Mouse (Mus musculus): Measurements from ENCODE around the gene Acoxl.

GRCm38 (mm10) chr2:127937079-127937478 lies 98.4 kb downstream of the Acoxl start:
- TF ChIP-seq POLR2A (IDR thresholded peaks at IDR 0.05; ENCODE audit: low read depth, low read length) (no peak), CTCF (conservative IDR thresholded peaks at IDR 0.05; ENCODE audit: insufficient read depth, insufficient read length, low read depth, low read length) (0 out of 2 replicates have a peak, but pooled peaks have one; percentile 24)
